In the genomic region with DNA sequence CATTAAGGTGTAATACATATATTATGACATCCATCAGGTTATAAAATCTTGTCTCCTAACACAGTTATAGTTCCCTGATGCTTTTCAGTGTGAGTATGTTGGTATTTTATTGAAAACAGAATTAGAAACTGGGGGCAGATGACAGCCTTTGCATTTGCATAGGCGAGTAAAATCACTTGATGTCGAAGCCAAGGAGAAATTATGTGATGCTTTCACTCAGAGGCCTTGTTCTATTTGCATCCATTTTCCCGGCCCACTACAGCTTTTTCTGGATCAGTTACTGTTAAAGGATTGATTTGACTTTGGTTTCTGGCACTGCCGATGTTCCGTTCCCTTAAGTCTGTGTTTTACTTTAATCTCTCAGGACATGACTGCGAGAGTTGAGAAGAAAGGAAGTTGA, we compare ENCODE assay signal across 27 mouse cellular contexts.
DNase-seq lines count a peak whose midpoint lies in the region; TF ChIP-seq lines count a peak whose summit lies in the region.
"Had no signal": no experiment of that assay in that cellular context is flagged by ENCODE, and none has a peak within 500 bp of the region (broad histone marks: within the 10 kb centered on the region; RNA-seq: fewer than 3 reads in every experiment).

No protein-coding gene starts in this region.

- intact Hi-C loops in left cerebral cortex, adult 2 months (cut with DNase I): loop anchor here (1.0 to 2.0 kb wide), 2 partner anchors 38 to 359 kb away; no protein-coding TSS in a partner anchor

- no peak overlapping the region for H3K4me3 ChIP-seq in left cerebral cortex, adult 2 months
- H3K4me3 ChIP-seq: embryonic facial prominence, embryonic 13.5 days; forebrain, embryonic 10.5 days; heart, embryonic 10.5 days; heart, embryonic 15.5 days; kidney, embryonic 15.5 days; limb, embryonic 10.5 days; limb, embryonic 15.5 days; liver, embryonic 13.5 days; megakaryocyte, embryonic 14.5 days; stomach, embryonic 15.5 days had no signal

- TF ChIP-seq CTCF in left cerebral cortex, adult 2 months (IDR thresholded peaks at IDR 0.05): no peak

- peak overlapping the region; percentile 76; the same call in 1 of the 2 replicates for H3K27ac ChIP-seq in left cerebral cortex, adult 2 months
- H3K27ac ChIP-seq: embryonic facial prominence, embryonic 13.5 days; forebrain, embryonic 10.5 days; heart, embryonic 10.5 days; heart, embryonic 15.5 days; kidney, embryonic 15.5 days; limb, embryonic 10.5 days; limb, embryonic 15.5 days; liver, embryonic 13.5 days; stomach, embryonic 15.5 days had no signal

- peak; percentile 9 to 76 for DNase-seq in frontal cortex, postnatal 36 days (ENCODE audit: low spot score in 2 of 2)
- DNase-seq in frontal cortex, postnatal 25 days (ENCODE audit: low spot score in 2 of 2): no peak
- peak; percentile 31 for DNase-seq in right cerebral cortex, adult 18-20 months
- DNase-seq in right cerebral cortex, postnatal 4 days: no peak
- DNase-seq in left cerebral cortex, adult 2 months (ENCODE audit: extremely low spot score in 1 of 2, low spot score in 2 of 2): no peak
- DNase-seq in telencephalon, adult 2 months (ENCODE audit: low read depth, low spot score): peak; percentile 72
- DNase-seq in cerebellum, postnatal 10 days: no peak
- DNase-seq: adrenal gland, postnatal 14 days; cerebellum, adult 11-12 months; cerebellum, adult 9-11 months; gastrocnemius, postnatal 14 days; kidney, adult 18-20 months; kidney, postnatal 25 days; liver, embryonic 13.5 days; lung, adult 18-20 months; lung, postnatal 4 days; midbrain, embryonic 14.5 days; thymus, postnatal 14 days had no signal

Comparison
In these comparisons a context has a peak if more than half of its experiments do, and no peak if none do; other contexts are left out.
1. DNase-seq: peak in frontal cortex, postnatal 36 days (2 of 2), right cerebral cortex, adult 18-20 months (single experiment) and telencephalon, adult 2 months (single experiment); none in frontal cortex, postnatal 25 days (0 of 2), right cerebral cortex, postnatal 4 days (single experiment), left cerebral cortex, adult 2 months (0 of 2) and cerebellum, postnatal 10 days (0 of 2).